Mouse (Mus musculus) layer of hippocampus, adult 9-10 months (tissue): ENCODE measurements at regions not wholly inside any gene's neighbourhood (a gene's known extent, or its start where the extent isn't known, plus 50 kb on each side); places are given as distances from the start of the nearest gene placed in this dataset.

ENCODE experiments used
- DNase-seq: peaks from one replicate; pipeline ENCODE4 v3.0.0; 2022; ENCODE audit warnings: low spot score

- DNase-seq = no peak
Observed at GRCm38 (mm10) chr9:89532435-89532834, 90.5 kb downstream of the Minar1 start.

DNA sequence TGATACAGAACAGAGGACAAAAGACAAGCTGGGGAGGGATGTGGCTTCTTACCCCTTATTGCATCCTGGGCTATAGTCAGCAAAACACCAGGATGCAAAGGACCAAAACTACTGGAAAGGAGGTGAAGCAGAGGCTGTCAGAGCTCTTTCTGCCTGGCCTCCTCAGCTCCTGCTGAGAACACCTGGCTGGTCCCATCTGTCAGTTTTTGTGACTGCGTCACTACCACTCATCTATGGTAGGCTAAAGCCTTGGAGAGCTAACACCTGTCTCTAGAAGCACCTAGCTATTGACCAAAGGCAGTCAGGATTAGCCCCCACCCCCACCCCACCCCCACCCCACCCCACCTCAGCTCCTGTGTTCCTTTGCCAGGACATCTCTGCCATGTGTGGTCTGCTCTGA lies 98.8 kb downstream of the Minar1 start:
- no peak for DNase-seq

DNA sequence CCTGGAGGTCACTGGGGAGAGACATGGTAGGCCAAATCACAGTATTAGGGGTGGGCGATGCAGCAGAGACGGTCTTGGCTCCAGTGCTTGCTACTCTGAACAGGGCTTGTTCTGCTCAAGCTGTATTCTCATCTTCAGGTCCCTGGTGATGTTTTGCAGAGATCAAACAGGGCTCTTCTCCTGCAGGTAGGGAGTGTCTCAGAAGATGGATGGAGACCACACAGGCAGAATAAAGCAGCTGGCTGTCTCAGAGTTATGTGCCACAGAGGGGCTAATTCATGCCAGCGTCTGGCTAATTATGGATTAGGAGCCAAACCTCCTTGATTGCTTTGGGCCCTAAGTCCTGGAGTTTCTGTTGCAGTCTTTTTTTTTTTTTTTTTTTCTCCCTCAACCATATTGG lies 99.2 kb downstream of the Minar1 start:
- no peak for DNase-seq

DNA sequence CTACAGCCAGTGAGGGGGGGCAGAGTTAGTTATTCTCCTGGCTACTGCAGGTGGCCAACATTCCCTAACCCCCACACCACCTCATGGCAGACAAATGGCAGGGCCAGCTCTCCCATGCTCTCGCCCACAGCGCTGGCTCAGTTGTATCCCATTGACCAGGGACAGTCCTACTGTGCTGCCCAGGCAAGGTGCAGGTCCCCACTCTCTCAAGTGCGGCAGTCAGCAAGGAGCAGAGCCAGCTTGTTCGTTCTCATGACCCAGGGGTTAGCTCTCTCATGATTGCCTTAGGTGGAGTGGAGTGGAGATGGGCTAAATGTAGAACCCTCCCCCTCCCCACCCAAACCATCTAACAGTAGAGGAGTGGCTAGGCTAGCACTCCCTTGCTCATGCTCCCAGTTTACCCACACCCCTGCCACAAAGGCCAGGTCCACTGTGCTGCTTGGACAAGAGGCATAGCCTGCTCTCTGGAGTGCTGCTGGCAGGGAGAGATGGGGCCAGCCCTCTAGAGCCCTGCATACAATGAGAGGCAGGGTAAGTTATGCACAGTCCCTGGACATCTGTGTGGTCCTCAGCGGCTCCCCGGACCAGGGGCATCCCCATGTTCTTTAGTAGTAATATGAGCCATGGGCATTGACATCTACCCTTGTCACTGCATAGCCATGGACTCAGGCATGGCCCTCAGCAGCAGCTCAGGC lies 114.4 kb downstream of the Minar1 start:
- no peak for DNase-seq

DNA sequence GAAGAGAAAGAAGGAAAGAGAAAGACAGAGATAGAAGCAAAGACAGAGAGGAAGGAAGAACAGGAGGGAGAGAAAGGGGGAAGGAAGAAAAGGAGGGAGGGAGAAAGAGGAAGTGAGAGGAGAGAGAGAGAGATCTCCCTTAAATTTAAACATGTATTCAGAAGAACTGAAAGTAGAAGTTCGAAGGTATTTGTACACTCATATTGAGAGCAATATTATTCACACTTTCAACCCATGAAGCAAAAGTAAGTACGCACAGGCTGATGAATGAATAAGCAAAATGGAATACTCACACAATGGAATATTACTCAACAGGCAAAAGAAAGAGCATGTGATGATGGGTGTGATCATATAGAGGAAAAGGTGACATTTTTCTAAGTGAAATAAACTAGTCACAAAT lies 120.8 kb downstream of the Minar1 start:
- no peak for DNase-seq

DNA sequence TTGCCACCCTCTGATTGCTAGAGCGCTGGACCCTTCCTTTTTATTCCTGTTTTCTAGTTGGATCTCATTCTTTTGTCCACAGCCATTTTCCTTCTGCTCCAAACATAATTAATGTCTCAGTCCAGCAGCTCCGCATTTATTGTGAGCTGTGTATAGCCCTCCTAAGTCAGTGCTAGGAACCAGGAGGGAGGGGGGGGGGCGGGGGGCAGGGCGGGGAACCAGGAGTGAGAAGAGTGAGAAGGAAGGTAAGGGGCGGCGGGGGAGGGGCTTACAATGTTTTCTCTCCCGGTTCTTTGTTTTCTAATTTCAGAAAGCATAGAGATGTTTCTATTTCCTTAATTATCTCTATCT lies 125.6 kb downstream of the Minar1 start:
- DNase-seq = no peak

DNA sequence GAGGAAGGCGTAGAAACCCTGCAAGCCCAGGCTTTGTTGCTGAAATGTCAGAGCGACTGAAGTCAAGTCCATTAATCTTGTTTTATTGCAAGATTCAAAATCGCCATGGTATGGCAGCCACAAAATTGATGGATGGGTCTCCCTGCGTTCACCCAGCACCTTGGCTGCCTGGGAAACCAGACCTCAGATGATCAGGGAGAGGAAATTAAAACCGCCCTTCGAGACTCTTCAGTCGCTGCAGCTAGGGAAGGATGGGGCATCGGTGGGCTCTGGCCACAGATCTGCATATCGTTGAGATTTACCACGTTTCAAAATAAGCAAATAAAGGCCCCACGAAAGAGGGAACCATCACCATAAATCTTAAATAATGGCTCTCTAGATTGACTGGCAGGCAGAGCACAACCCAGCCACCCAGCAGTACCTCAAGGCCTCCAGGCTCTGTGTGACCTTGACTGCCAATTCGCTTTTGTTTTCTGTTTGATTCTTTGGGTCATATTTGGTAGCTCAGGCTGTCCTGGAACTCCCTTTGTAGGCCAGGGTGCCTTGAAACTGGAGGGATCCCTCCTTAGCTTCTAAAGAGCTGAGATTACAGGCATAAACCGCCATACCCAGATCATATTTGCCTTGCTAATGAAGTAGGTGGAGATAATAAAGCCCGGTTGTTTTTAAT lies 126.1 kb downstream of the Minar1 start:
- DNase-seq = no peak

- no peak for DNase-seq
Observed at GRCm38 (mm10) chr9:89487601-89488000, 135.3 kb downstream of the Minar1 start.

- no peak for DNase-seq
Observed at GRCm38 (mm10) chr9:89479406-89479805, 143.5 kb downstream of the Minar1 start.

DNA sequence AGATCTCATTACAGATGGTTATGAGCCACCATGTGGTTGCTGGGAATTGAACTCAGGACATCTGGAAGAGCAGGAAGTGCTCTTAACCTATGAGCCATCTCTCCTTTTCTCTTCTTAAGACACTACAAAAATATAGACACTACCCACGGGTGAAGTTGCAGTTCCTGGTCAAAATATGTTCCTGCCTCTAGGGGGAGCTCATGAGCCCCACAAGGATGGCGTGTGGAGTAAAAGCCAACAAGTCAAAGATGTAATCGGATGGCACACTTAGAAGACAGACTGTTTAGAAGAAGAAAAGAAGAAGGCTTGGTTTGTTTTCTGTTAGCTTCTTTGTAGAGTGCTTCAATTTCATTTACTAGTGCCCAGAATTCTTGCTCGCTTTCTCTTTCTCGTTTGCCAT lies 161.7 kb downstream of the Minar1 start:
- peak; percentile 12 for DNase-seq

DNA sequence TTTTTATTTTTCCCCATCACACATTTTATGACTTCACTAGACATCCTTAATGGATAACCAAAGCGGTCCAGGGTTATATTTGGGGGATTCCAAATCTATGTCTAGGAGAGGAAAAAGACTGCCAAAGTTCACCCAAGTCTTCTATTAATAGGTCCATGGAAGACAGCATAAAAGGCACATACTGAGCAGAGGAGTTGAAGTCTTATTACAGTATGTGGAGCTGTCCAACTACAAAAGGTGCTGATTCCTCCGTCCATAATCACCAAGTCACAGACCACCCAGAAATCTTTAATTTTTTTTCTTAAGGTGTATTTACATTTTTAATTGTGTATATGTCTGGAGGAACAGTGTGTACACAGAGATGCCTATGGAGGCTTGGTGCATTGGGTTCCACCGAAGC lies 166.3 kb downstream of the Minar1 start:
- DNase-seq = no peak

DNA sequence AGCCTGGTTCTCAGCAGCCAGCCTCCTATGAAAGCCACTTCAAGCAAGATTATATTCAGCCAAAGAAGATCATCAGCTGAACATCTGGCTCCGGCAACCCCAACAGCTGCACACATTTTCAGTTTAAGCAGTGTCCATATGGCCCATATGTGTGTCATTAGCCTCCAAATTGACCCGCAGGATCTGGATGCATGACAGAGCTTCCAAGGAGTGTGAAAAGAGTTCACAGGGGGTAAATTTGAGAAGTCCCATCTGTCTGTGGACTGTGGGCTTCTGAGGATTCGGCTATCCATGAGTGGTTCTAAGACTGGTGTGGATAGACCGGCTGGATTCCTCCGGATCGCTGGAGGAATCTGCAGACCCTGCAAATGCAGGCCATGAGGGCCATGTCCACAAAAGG lies 173.3 kb downstream of the Minar1 start:
- DNase-seq = no peak
